Mouse (Mus musculus) cerebellum, adult 2 months (tissue): ENCODE data around the gene Vash2. TPM values are rescaled to one million over a fixed set of nuclear protein-coding genes. Genes with fewer than 3 reads are reported as not detected.
"Not testable (repeated sequence)": the region's sequence is repeated elsewhere in the genome, so short reads cannot be mapped to it uniquely, and the experiment has no call there.

Experiments used
- DNase-seq, 2 experiments: peaks; one replicate each; pipeline ENCODE4 v3.0.0; 2021
- H3K27ac ChIP-seq: fragments of 200-500 bp; 2 replicates; pipeline ENCODE4 v1.5.1; 2012; ENCODE audit warnings: low read length, control low read depth, inconsistent platforms; ENCODE audit not compliant: insufficient read depth
- H3K27me3 ChIP-seq: fragments of 200-500 bp; 2 replicates; pipeline ENCODE4 v1.6.1; 2012; ENCODE audit warnings: inconsistent platforms, mild to moderate bottlenecking, low read length, moderate library complexity; ENCODE audit not compliant: control insufficient read depth, insufficient read depth
- H3K4me1 ChIP-seq: fragments of 200-500 bp; 2 replicates; pipeline ENCODE4 v1.6.1; 2011; ENCODE audit warnings: low read length; ENCODE audit not compliant: control insufficient read depth, insufficient read depth
- H3K4me3 ChIP-seq: fragments of 200-500 bp; replicated peaks from 2 replicates; pipeline ENCODE3; 2011; ENCODE audit warnings: mild to moderate bottlenecking, low read depth, low read length, control low read depth; ENCODE audit not compliant: insufficient read depth
- CTCF ChIP-seq: fragments of 200-500 bp; IDR thresholded peaks from 2 replicates; pipeline ENCODE4 v1.5.1; 2011; ENCODE audit warnings: low read depth, mild to moderate bottlenecking, control low read depth, low read length, moderate library complexity, borderline replicate concordance; ENCODE audit not compliant: insufficient read depth
- POLR2A ChIP-seq: fragments of 200-500 bp; IDR thresholded peaks from 2 replicates; pipeline ENCODE4 v1.6.1; 2011; ENCODE audit warnings: low read length, control low read depth, borderline replicate concordance; ENCODE audit not compliant: insufficient read depth
- WGBS: fragments of 180-500 bp; shearing (Covaris S2); methylation state at CpG from one replicate; pipeline ENCODE4 v1.1.7; 2018; 5-methylcytosine and 5-hydroxymethylcytosine counted together
- polyA plus RNA-seq: library from polyadenylated mRNA; depleted of rRNA; stranded (reverse); fragments of >200 nt; gene quantifications from 2 replicates; pipeline ENCODE4 v1.2.3, GENCODE M21; 2012; rRNA removed

Vash2 gene
- 3.0 TPM in 2 replicates for polyA plus RNA-seq

DNA sequence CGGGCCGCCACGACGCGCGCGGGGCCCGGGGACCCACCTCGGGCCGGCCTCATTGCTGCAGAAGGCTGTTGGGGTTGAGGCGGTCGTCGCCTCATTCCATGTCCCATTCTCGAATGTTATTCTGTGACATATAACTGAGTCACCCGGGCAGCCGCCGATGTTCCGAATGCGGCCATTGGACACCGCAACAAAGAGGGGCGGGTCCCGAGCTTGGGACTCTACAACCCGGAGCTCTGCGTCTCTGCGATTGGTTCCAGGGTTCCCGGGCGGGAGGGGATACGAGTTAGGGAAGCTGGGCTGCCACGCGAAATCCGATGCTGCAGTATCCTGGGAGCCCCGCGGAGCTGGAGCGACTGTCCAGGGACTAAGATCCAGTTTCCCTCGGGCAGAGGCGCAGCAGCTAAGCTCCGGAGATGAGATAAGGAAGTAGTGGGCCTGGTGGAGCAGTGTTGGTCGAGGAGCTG is at the start of gene Vash2:
TSS of gene Vash2 (minus strand) at position 197 of the 464 bp plus-strand sequence.
- no peaks in the 10 kb centered on the region for H3K27me3 ChIP-seq
- H3K4me3 ChIP-seq: peak within 1 kb of the TSS; percentile 42
- DNase-seq: peak; percentile 52 to 54
- no peak within 1 kb of the TSS for H3K27ac ChIP-seq
- no peaks in the 10 kb centered on the region for H3K4me1 ChIP-seq
- no peak for TF ChIP-seq CTCF
- no peak for TF ChIP-seq POLR2A
- WGBS: 1% methylated on average over 38 of the region's 38 CpGs

DNA sequence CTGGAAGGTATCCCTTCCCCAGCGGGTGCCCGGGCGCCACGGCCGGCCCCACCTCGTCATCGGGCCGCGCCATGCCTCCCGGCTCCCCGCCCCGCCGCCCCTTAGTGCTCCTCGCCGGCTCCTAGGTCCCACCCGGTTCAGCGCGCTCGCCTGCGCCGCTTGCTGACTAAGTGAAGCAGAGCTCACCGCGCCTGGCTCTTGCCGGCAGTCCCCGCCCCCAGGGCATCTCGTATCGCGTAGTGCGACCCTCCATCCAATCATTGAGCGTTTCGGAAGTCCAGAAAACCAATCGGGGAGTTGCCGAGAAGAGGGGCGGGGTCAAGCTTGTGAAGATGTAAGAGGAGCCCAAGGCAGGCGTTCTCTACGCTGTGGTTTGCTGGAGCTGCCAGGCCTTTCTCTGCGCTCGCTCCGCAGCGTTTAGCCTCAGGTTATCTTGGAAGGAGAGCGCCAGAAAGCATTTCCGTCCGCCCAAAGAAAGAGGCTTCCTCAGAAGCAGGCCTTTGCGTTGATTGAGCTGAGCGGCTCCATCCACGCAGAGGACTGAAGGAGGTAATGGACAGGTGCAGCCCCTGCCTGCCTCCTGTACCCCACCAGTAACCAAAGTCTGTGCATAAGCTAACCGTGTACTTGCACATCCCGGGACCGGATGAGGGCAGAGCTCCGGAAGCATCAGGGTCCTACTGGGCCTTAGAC is 47.1 kb upstream of the Vash2 start, which contains the start of gene Flvcr1:
TSS of gene Flvcr1 (minus strand) at position 138 of the 693 bp plus-strand sequence.
- WGBS: under 1% methylated on average over 49 of the region's 50 CpGs
- peak within 1 kb of the TSS; percentile 84 for H3K27ac ChIP-seq
- peak within 1 kb of the TSS; percentile 79 for H3K4me3 ChIP-seq
- no peaks in the 10 kb centered on the region for H3K27me3 ChIP-seq
- TF ChIP-seq POLR2A: peak; percentile 96
- no peak; the same call in 1 of the 2 replicates for TF ChIP-seq CTCF
- DNase-seq: peak; percentile 98 to 99
- H3K4me1 ChIP-seq: no peaks in the 10 kb centered on the region

DNA sequence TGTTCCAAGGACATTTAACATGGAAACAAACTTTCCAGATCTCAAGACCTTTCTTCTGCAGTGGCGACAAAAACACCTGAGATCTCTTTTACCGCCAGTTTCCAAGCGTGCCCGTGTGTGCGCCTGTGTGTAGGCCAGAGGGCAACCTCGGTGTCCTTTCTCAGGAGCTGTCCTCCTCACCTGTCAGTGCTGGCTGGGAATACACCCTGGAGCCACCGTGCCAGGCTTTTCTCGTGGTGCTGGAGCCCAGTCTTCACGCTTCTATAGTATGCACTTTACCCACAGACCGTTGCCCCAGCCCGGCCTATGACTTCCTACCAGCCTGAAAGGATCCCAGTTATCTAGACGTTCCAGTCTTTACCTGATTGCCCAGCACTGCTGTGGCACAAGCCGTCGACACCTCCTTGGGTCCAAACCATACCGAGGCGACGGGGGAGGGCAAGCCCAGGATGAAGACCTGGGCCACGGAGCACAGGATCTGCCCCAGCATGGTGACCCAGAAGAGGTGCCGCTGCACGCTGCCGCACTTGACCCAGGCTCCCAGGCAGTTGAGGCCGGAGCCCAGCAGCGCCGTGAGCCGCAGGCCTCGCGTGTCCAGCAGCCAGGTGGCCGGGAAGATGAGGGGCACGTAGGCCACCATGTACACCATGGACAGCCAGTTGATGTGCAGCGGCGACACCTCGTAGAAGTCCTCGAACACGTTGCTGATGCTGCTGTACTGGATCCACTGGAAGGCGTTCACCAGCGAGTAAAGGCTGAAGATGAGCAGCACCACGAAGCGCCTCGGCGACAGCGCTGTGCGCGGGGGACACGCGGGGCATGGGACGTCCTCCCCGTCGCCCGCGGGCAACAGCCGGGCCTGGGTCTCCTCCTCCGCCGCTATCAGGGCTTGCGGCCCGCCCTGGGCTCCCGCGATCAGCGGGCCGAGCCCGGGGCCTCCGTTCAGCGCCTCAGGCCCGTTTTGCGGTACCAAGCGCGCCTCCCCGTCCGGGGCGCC is 46.2 kb upstream of the Vash2 start:
- TF ChIP-seq POLR2A (no peak), CTCF (no peak)
- Histone ChIP-seq H3K27ac (peak overlapping the region; percentile 15), H3K27me3 (no peaks in the 10 kb centered on the region), H3K4me1 (no peaks in the 10 kb centered on the region), H3K4me3 (peak overlapping the region; percentile 76)
- under 1% methylated on average over 69 of the region's 69 CpGs for WGBS
- peak in 1 of 2 experiments; percentile 49 for DNase-seq

DNA sequence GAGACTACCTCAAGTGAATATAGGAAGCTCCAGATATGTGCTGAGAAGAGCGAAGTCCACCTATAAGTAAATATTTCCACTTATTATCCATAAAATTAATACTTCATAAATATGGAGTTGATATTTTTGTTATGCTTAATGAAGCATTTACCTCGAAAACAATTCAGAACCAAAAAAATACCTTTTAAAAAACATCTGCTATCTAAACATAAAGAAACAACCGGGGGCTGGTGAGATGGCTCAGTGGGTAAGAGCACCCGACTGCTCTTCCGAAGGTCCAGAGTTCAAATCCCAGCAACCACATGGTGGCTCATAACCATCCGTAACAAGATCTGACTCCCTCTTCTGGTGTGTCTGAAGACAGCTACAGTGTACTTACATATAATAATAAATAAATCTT is 44.7 kb upstream of the Vash2 start:
- whole genome bisulfite sequencing: 92% methylated on average over 6 of the region's 6 CpGs
- DNase-seq, H3K27ac ChIP-seq, H3K4me1 ChIP-seq, H3K27me3 ChIP-seq, H3K4me3 ChIP-seq: not testable (repeated sequence)

DNA sequence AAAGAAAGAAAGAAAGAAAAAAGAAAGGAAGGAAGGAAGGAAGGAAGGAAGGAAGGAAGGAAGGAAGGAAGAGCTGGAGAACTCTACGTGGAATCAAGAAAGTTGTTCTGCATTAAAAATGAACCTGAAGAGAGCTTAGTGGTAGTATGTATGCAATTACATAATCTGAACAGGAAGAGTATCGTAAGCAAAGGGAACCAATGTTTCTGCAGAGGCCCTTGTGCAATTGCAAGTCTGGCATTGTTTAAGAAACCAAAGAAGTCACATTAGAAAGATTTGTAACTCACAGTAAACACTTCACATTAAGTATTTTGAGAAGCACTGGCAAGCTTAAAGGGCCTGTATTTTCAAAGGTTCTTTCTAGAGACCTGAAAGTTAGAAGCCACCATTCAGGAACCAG is 44.0 kb upstream of the Vash2 start:
- DNase-seq: no peak
- H3K27ac ChIP-seq: no peak overlapping the region
- no peaks in the 10 kb centered on the region for H3K4me1 ChIP-seq
- H3K27me3 ChIP-seq: no peaks in the 10 kb centered on the region
- H3K4me3 ChIP-seq: no peak overlapping the region
- no peak for TF ChIP-seq POLR2A
- no peak for TF ChIP-seq CTCF
- 88% methylated on average over 2 of the region's 2 CpGs for WGBS

DNA sequence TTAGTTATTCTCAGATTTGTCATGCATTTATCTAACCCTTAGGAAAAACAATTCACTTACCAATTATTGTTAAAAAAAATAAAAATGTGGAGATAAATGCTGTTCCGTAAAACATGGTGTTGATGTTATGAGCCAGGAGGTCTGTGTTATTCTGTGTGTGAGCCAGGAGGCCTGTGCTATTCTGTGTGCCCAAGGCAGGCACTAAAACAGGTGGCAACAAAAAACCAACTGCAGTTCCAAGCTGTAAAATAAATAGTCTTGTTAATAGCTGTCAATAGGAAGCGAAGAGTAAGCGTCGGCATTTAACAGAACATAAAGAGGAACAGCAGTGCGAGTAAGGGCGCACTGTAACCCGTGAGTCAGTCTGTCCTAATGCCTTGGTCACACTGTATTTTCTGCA is 41.9 kb upstream of the Vash2 start:
- no peaks in the 10 kb centered on the region for H3K27me3 ChIP-seq

DNA sequence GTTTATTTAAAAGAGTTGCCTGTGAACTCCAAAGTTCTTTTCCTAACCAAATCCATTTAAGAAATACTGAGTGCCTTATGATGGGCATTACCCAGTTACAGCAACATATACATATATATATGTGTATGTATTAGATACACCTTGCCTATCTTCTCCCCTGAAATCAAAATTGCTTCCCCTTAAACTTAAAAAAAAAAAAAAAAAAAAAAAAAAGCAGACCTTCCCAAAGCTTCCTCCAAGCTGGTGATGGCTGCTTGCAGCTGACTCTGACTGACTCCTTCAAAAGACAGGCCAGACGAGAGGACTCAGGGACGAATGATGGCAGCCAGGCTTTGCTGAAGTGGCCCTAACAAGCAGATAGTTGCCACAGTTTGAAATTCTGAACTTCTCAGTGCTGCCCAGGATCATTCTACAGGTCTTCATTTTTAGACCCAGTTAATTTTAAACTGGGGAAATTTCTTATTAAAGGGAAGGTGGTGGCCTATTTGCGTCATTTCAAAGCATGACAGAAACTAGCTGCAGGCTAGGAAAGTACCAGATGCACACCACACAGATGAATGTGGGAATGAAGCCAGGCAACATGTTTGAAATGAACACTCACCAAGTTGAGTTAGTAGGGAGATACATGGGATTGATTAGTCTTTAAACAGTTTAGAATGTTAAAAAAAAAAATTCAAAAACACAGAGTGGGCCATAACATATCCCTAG is 41.3 kb upstream of the Vash2 start:
- no peaks in the 10 kb centered on the region for H3K4me1 ChIP-seq
- H3K27ac ChIP-seq: no peak overlapping the region
- H3K4me3 ChIP-seq: no peak overlapping the region
- DNase-seq: no peak
- 65% methylated on average over 3 of the region's 3 CpGs for WGBS
- TF ChIP-seq POLR2A (no peak), CTCF (no peak)
- H3K27me3 ChIP-seq: no peaks in the 10 kb centered on the region

More for the DNA sequence above, 41.9 kb upstream of the Vash2 start:
- H3K4me1 ChIP-seq: no peaks in the 10 kb centered on the region
- no peak overlapping the region for H3K4me3 ChIP-seq
- no peak overlapping the region for H3K27ac ChIP-seq
- 81% methylated on average over 7 of the region's 7 CpGs for WGBS
- TF ChIP-seq CTCF (no peak), POLR2A (no peak)
- no peak for DNase-seq
